Mouse (Mus musculus): ENCODE measurements around the gene Cacna1e.

Gene Cacna1e

GRCm38 (mm10) chr1:154723537-154724286 is 160.6 kb downstream of the Cacna1e start:
- DNase-seq (ENCODE audit: inconsistent age in 2 of 2, low spot score in 1 of 2) = no peak

- no peak for DNase-seq (ENCODE audit: inconsistent age in 2 of 2, low spot score in 1 of 2)
These were observed 161.2 kb downstream of the Cacna1e start for GRCm38 (mm10) chr1:154723078-154723477.

- no peak for DNase-seq (ENCODE audit: inconsistent age in 2 of 2, low spot score in 1 of 2)
These were observed 168.7 kb downstream of the Cacna1e start for GRCm38 (mm10) chr1:154715596-154715995.

GRCm38 (mm10) chr1:154712747-154713146 is 171.6 kb downstream of the Cacna1e start:
- no peak for DNase-seq (ENCODE audit: inconsistent age in 2 of 2, low spot score in 1 of 2)

GRCm38 (mm10) chr1:154707584-154708290 is 176.6 kb downstream of the Cacna1e start:
- DNase-seq (ENCODE audit: inconsistent age in 2 of 2, low spot score in 1 of 2) = no peak

GRCm38 (mm10) chr1:154706974-154707373 is 177.3 kb downstream of the Cacna1e start:
- DNase-seq (ENCODE audit: inconsistent age in 2 of 2, low spot score in 1 of 2) = no peak

- peak; percentile 30 to 81 for DNase-seq (ENCODE audit: inconsistent age in 2 of 2, low spot score in 1 of 2)
These were observed 178.3 kb downstream of the Cacna1e start for GRCm38 (mm10) chr1:154705882-154706565.

GRCm38 (mm10) chr1:154704558-154705185 is 179.6 kb downstream of the Cacna1e start:
- DNase-seq (ENCODE audit: inconsistent age in 2 of 2, low spot score in 1 of 2) = no peak

GRCm38 (mm10) chr1:154702623-154703022 is 181.7 kb downstream of the Cacna1e start:
- DNase-seq (ENCODE audit: inconsistent age in 2 of 2, low spot score in 1 of 2) = no peak

GRCm38 (mm10) chr1:154688876-154689665 is 195.2 kb downstream of the Cacna1e start:
- no peak for DNase-seq (ENCODE audit: inconsistent age in 2 of 2, low spot score in 1 of 2)

GRCm38 (mm10) chr1:154686861-154687260 is 197.4 kb downstream of the Cacna1e start:
- no peak for DNase-seq (ENCODE audit: inconsistent age in 2 of 2, low spot score in 1 of 2)

GRCm38 (mm10) chr1:154683477-154684106 is 200.7 kb downstream of the Cacna1e start:
- no peak for DNase-seq (ENCODE audit: inconsistent age in 2 of 2, low spot score in 1 of 2)

- DNase-seq (ENCODE audit: inconsistent age in 2 of 2, low spot score in 1 of 2) = no peak
These were observed 205.3 kb downstream of the Cacna1e start for GRCm38 (mm10) chr1:154678989-154679388.

- DNase-seq (ENCODE audit: inconsistent age in 2 of 2, low spot score in 1 of 2) = no peak
These were observed 206.2 kb downstream of the Cacna1e start for GRCm38 (mm10) chr1:154678151-154678550.

- DNase-seq (ENCODE audit: inconsistent age in 2 of 2, low spot score in 1 of 2) = no peak
These were observed 206.6 kb downstream of the Cacna1e start for GRCm38 (mm10) chr1:154677677-154678076.

- DNase-seq (ENCODE audit: inconsistent age in 2 of 2, low spot score in 1 of 2) = no peak
These were observed 220.6 kb downstream of the Cacna1e start for GRCm38 (mm10) chr1:154663721-154664120.

- DNase-seq (ENCODE audit: inconsistent age in 2 of 2, low spot score in 1 of 2) = no peak
These were observed 222.3 kb downstream of the Cacna1e start for GRCm38 (mm10) chr1:154661977-154662376.

- no peak for DNase-seq (ENCODE audit: inconsistent age in 2 of 2, low spot score in 1 of 2)
These were observed 223.0 kb downstream of the Cacna1e start for GRCm38 (mm10) chr1:154661221-154661864.

- DNase-seq (ENCODE audit: inconsistent age in 2 of 2, low spot score in 1 of 2) = no peak
These were observed 226.9 kb downstream of the Cacna1e start for GRCm38 (mm10) chr1:154657366-154657765.

GRCm38 (mm10) chr1:154653951-154654350 is 230.3 kb downstream of the Cacna1e start:
- no peak for DNase-seq (ENCODE audit: inconsistent age in 2 of 2, low spot score in 1 of 2)
